Mouse (Mus musculus): ENCODE results near the gene Fos. TPM values are rescaled to one million over a fixed set of nuclear protein-coding genes. Genes with fewer than 3 reads are reported as not detected.
A peak's percentile ranks its signal among the peaks of the same experiment; 100 is the strongest.

The Fos gene
- polyA plus RNA-seq, 1 experiment from 2014 or later, result 5.7 TPM

GRCm38 (mm10) chr12:85444646-85445045, 29.0 kb upstream of the Fos start:
- Histone ChIP-seq H3K27me3 (no peaks in the 10 kb centered on the region), H3K4me3 (no peak overlapping the region), H3K9me3 (no peaks in the 10 kb centered on the region), H3K36me3 (no peaks in the 10 kb centered on the region), H3K4me2 (peak overlapping the region; percentile 19; the same call in 1 of the 2 replicates), H3K4me1 (no peaks in the 10 kb centered on the region), H3K27ac (no peak overlapping the region), H3K9ac (no peak overlapping the region)
- ATAC-seq (ENCODE audit: borderline replicate concordance, extremely low read depth, low FRiP score, low TSS enrichment), result no peak
- 52% methylated on average over 6 of the region's 6 CpGs for WGBS

GRCm38 (mm10) chr12:85447009-85447408, 26.7 kb upstream of the Fos start:
- 84% methylated on average over 6 of the region's 6 CpGs for WGBS
- Histone ChIP-seq H3K27ac (no peak overlapping the region), H3K9me3 (no peaks in the 10 kb centered on the region), H3K36me3 (no peaks in the 10 kb centered on the region), H3K27me3 (no peaks in the 10 kb centered on the region), H3K4me3 (no peak overlapping the region), H3K4me2 (no peak overlapping the region), H3K9ac (no peak overlapping the region), H3K4me1 (peaks cover 6% of the 10 kb centered on the region)
- no peak for ATAC-seq (ENCODE audit: borderline replicate concordance, extremely low read depth, low FRiP score, low TSS enrichment)

GRCm38 (mm10) chr12:85447490-85447889, 26.2 kb upstream of the Fos start:
- ATAC-seq (ENCODE audit: borderline replicate concordance, extremely low read depth, low FRiP score, low TSS enrichment), result no peak
- Histone ChIP-seq H3K36me3 (no peaks in the 10 kb centered on the region), H3K4me1 (peaks cover 10% of the 10 kb centered on the region), H3K4me2 (no peak overlapping the region), H3K4me3 (no peak overlapping the region), H3K9me3 (no peaks in the 10 kb centered on the region), H3K27me3 (no peaks in the 10 kb centered on the region), H3K9ac (no peak overlapping the region), H3K27ac (no peak overlapping the region)
- WGBS, result 37% methylated on average over 4 of the region's 4 CpGs

GRCm38 (mm10) chr12:85449478-85449877, 24.2 kb upstream of the Fos start:
- peaks cover 20% of the 10 kb centered on the region for H3K4me1 ChIP-seq
- H3K9me3 ChIP-seq, result no peaks in the 10 kb centered on the region
- ATAC-seq (ENCODE audit: borderline replicate concordance, extremely low read depth, low FRiP score, low TSS enrichment), result no peak
- WGBS, result 91% methylated on average over 1 of the region's 1 CpGs
- H3K9ac ChIP-seq, result no peak overlapping the region
- H3K4me2 ChIP-seq, result no peak overlapping the region
- H3K4me3 ChIP-seq, result no peak overlapping the region
- H3K36me3 ChIP-seq, result no peaks in the 10 kb centered on the region
- no peak overlapping the region for H3K27ac ChIP-seq
- no peaks in the 10 kb centered on the region for H3K27me3 ChIP-seq

GRCm38 (mm10) chr12:85451693-85452491, 21.8 kb upstream of the Fos start:
- H3K27me3 ChIP-seq, result no peaks in the 10 kb centered on the region
- H3K36me3 ChIP-seq, result no peaks in the 10 kb centered on the region
- H3K4me2 ChIP-seq, result peak overlapping the region; percentile 43
- peak overlapping the region; percentile 93 for H3K27ac ChIP-seq
- H3K4me3 ChIP-seq, result peak overlapping the region; percentile 8
- H3K4me1 ChIP-seq, result peaks cover 38% of the 10 kb centered on the region
- peak overlapping the region; percentile 15; the same call in 1 of the 2 replicates for H3K9ac ChIP-seq
- no peak for ATAC-seq (ENCODE audit: borderline replicate concordance, extremely low read depth, low FRiP score, low TSS enrichment)
- H3K9me3 ChIP-seq, result no peaks in the 10 kb centered on the region
- WGBS, result 23% methylated on average over 22 of the region's 22 CpGs

GRCm38 (mm10) chr12:85455065-85456058, 18.3 kb upstream of the Fos start:
- no peaks in the 10 kb centered on the region for H3K9me3 ChIP-seq
- ATAC-seq (ENCODE audit: borderline replicate concordance, extremely low read depth, low FRiP score, low TSS enrichment), result peak; percentile 97
- peak overlapping the region; percentile 46 for H3K4me3 ChIP-seq
- peaks cover 52% of the 10 kb centered on the region for H3K4me1 ChIP-seq
- 1% methylated on average over 44 of the region's 44 CpGs for WGBS
- no peaks in the 10 kb centered on the region for H3K27me3 ChIP-seq
- H3K36me3 ChIP-seq, result no peaks in the 10 kb centered on the region
- peak overlapping the region; percentile 96 for H3K27ac ChIP-seq
- H3K4me2 ChIP-seq, result peak overlapping the region; percentile 81
- peak overlapping the region; percentile 32 for H3K9ac ChIP-seq

- H3K27me3 ChIP-seq, result no peaks in the 10 kb centered on the region
- H3K4me1 ChIP-seq, result peaks cover 52% of the 10 kb centered on the region
- H3K36me3 ChIP-seq, result no peaks in the 10 kb centered on the region
- ATAC-seq (ENCODE audit: borderline replicate concordance, extremely low read depth, low FRiP score, low TSS enrichment), result no peak
- H3K4me2 ChIP-seq, result peak overlapping the region; percentile 81
- H3K27ac ChIP-seq, result peak overlapping the region; percentile 96
- 50% methylated on average over 4 of the region's 4 CpGs for WGBS
- H3K4me3 ChIP-seq, result no peak overlapping the region; the same call in 1 of the 2 replicates
- no peaks in the 10 kb centered on the region for H3K9me3 ChIP-seq
- peak overlapping the region; percentile 32; the same call in 1 of the 2 replicates for H3K9ac ChIP-seq
Observed at GRCm38 (mm10) chr12:85456276-85456675, 17.4 kb upstream of the Fos start.

GRCm38 (mm10) chr12:85456966-85457505, 16.7 kb upstream of the Fos start:
- Histone ChIP-seq H3K4me3 (no peak overlapping the region), H3K9ac (no peak overlapping the region), H3K9me3 (no peaks in the 10 kb centered on the region), H3K36me3 (no peaks in the 10 kb centered on the region), H3K4me1 (peaks cover 53% of the 10 kb centered on the region), H3K27me3 (no peaks in the 10 kb centered on the region), H3K27ac (no peak overlapping the region), H3K4me2 (no peak overlapping the region)
- ATAC-seq (ENCODE audit: borderline replicate concordance, extremely low read depth, low FRiP score, low TSS enrichment), result no peak
- 55% methylated on average over 13 of the region's 13 CpGs for WGBS

GRCm38 (mm10) chr12:85459820-85460219, 13.9 kb upstream of the Fos start:
- H3K4me3 ChIP-seq, result no peak overlapping the region
- H3K9me3 ChIP-seq, result no peaks in the 10 kb centered on the region
- H3K4me2 ChIP-seq, result no peak overlapping the region
- H3K27ac ChIP-seq, result no peak overlapping the region
- H3K4me1 ChIP-seq, result peaks cover 46% of the 10 kb centered on the region
- H3K9ac ChIP-seq, result no peak overlapping the region
- WGBS, result 56% methylated on average over 4 of the region's 4 CpGs
- ATAC-seq (ENCODE audit: borderline replicate concordance, extremely low read depth, low FRiP score, low TSS enrichment), result no peak
- H3K36me3 ChIP-seq, result no peaks in the 10 kb centered on the region
- H3K27me3 ChIP-seq, result no peaks in the 10 kb centered on the region

GRCm38 (mm10) chr12:85461913-85462663, 11.6 kb upstream of the Fos start:
- Histone ChIP-seq H3K4me2 (peak overlapping the region; percentile 18; the same call in 1 of the 2 replicates), H3K9me3 (no peaks in the 10 kb centered on the region), H3K4me1 (peaks cover 30% of the 10 kb centered on the region), H3K4me3 (no peak overlapping the region; the same call in 1 of the 2 replicates), H3K9ac (no peak overlapping the region), H3K27ac (peak overlapping the region; percentile 67), H3K36me3 (no peaks in the 10 kb centered on the region), H3K27me3 (no peaks in the 10 kb centered on the region)
- 22% methylated on average over 21 of the region's 21 CpGs for WGBS
- ATAC-seq (ENCODE audit: borderline replicate concordance, extremely low read depth, low FRiP score, low TSS enrichment), result peak; percentile 24; the same call in 1 of the 2 replicates

- Histone ChIP-seq H3K4me2 (peak overlapping the region; percentile 20; the same call in 1 of the 2 replicates), H3K4me3 (no peak overlapping the region), H3K27ac (peak overlapping the region; percentile 67), H3K27me3 (no peaks in the 10 kb centered on the region), H3K36me3 (no peaks in the 10 kb centered on the region), H3K4me1 (peaks cover 24% of the 10 kb centered on the region), H3K9me3 (no peaks in the 10 kb centered on the region), H3K9ac (no peak overlapping the region)
- 35% methylated on average over 7 of the region's 7 CpGs for WGBS
- no peak for ATAC-seq (ENCODE audit: borderline replicate concordance, extremely low read depth, low FRiP score, low TSS enrichment)
Observed at GRCm38 (mm10) chr12:85462802-85463201, 10.9 kb upstream of the Fos start.
